Mouse (Mus musculus): ENCODE results near the gene Lefty1. TPM values are rescaled to one million over a fixed set of nuclear protein-coding genes. Genes with fewer than 3 reads are reported as not detected.
"Not testable (repeated sequence)": the region's sequence is repeated elsewhere in the genome, so short reads cannot be mapped to it uniquely, and the experiment has no call there.

Gene Lefty1
- polyA plus RNA-seq (2015; fragmentation: Nextera tagmentation; extraction: Ambion mirVana), result 0.22 and 0.23 TPM in 2 replicates

DNA sequence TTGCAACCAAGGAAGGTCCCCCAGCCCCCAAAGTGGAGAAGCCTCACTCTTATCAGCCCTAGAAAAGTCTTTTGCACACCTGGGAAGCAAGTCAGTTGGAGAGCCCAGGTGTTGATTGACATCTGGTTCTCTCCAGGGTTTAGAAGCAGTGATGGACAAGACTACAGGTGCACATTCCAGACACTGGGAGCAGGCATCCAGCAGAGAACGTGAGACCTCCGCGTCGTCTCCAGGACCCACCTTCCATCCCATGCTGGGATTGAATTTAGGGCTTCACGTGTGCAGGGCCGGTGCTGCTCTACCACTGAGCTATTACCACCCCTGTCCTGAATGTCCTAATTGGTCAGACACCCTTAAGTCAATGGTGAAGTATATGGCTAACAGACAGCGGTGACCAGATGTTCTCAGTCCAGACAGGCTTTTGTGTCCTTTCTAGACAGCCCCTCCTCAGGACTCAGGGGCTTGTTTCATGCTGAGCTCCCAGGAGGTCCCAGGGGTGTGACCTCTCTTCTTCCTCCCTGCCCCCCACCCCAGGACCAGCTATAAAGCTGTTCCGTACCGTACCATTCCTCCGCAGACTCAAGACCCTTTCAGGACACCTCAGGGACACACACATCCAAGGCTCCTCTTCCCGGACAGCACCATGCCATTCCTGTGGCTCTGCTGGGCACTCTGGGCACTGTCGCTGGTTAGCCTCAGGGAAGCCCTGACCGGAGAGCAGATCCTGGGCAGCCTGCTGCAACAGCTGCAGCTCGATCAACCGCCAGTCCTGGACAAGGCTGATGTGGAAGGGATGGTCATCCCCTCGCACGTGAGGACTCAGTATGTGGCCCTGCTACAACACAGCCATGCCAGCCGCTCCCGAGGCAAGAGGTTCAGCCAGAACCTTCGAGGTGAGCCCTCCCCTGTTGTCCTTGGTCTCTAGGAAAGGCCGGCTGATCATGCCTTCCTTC, at the start of gene Lefty1:
Gene Lefty1 (plus strand): TSS at position 556 of the 953 bp plus-strand sequence.
- Histone ChIP-seq H3K4me2 (replicated peaks) (no peak within 1 kb of the TSS), H3K27ac (replicated peaks) (no peak within 1 kb of the TSS), H3K27me3 (peaks cover 36% of the 10 kb centered on the region), H3K9me3 (no peaks in the 10 kb centered on the region), H3K9ac (replicated peaks) (no peak within 1 kb of the TSS), H3K4me3 (no peak within 1 kb of the TSS), H3K36me3 (no peaks in the 10 kb centered on the region), H3K4me1 (no peaks in the 10 kb centered on the region)
- WGBS, result 14% methylated on average over 21 of the region's 21 CpGs
- ATAC-seq (replicated peaks), result no peak

DNA sequence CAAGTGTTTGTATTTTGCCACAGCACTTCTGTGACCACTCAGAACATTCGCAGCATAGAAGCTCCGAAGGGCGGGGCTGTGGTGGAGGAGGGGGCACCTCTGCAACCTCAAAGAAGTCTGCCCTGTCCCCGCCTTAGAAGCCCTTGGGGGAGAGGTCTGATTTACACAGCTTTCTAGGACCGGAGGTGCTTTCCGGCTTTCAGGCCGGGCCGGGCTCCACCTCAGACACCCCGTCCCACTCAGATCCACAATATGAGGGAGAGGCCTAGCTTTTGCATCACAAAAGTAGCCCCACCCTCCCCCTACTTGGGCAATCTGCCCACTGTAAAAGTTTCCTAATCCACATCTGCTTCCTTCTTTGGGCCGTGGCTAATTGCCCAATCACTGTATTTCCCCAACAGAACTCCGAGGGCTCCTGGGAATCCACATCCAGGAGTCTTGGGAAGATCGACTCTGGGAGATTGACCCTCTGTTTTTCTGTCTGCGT, 46.2 kb upstream of the Lefty1 start:
- H3K27me3 ChIP-seq, result peaks cover 10% of the 10 kb centered on the region; the same call in 1 of the 2 replicates
- 4% methylated on average over 13 of the region's 13 CpGs for WGBS
- peaks cover 9% of the 10 kb centered on the region; the same call in 1 of the 2 replicates for H3K4me1 ChIP-seq
- no peaks in the 10 kb centered on the region for H3K36me3 ChIP-seq
- peak overlapping the region; percentile 12; the same call in 1 of the 2 replicates for H3K4me2 ChIP-seq (replicated peaks)
- no peak overlapping the region for H3K9ac ChIP-seq (replicated peaks)
- no peak for ATAC-seq (replicated peaks)
- H3K9me3 ChIP-seq, result no peaks in the 10 kb centered on the region
- H3K27ac ChIP-seq (replicated peaks), result no peak overlapping the region
- no peak overlapping the region for H3K4me3 ChIP-seq

DNA sequence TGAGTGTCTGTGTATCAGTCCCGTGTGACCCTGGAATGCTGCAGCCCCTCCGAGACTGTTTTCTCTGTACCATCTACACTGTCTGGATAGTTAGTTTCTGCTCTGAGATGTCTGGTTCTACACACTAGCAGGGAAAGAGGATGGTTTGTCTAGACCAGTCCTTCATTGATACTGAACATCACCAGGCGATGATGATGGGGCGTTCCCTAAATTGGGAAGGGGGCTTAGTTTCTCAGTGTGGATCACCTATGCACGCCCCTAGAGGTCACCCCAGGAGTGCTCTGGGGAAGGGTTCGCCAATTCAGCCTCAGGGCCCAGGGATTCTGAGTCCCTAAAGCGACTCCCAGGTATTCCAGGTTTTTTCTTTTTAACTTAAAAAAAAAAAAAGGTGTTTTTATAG, 45.6 kb upstream of the Lefty1 start:
- Histone ChIP-seq H3K4me3 (no peak overlapping the region), H3K4me1 (peaks cover 9% of the 10 kb centered on the region; the same call in 1 of the 2 replicates), H3K27ac (replicated peaks) (no peak overlapping the region), H3K4me2 (replicated peaks) (peak overlapping the region; percentile 12; the same call in 1 of the 2 replicates), H3K9me3 (no peaks in the 10 kb centered on the region), H3K27me3 (peaks cover 12% of the 10 kb centered on the region; the same call in 1 of the 2 replicates), H3K9ac (replicated peaks) (no peak overlapping the region), H3K36me3 (no peaks in the 10 kb centered on the region)
- no peak for ATAC-seq (replicated peaks)
- 43% methylated on average over 7 of the region's 7 CpGs for WGBS

DNA sequence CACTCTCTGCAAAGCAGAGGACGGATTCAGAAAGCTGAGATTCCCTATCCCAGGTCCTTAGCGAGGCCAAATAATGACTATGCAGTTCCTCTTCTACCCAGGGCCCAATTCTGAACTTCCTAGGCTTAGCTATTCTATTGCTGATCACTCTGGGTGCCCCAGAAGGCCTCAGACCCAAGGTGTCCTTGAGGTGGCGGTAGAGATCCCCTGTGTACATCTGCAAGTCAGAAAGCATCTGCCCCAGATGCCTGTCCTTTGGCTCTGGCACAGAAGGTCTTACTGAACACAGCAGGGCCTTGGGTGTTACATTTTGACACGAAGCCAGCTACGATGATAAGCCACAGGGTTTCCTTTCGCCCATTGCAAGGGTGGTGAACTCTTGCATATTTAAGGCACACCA, 45.0 kb upstream of the Lefty1 start:
- ATAC-seq (replicated peaks), result no peak
- H3K4me2 ChIP-seq (replicated peaks), result no peak overlapping the region
- 46% methylated on average over 6 of the region's 6 CpGs for WGBS
- H3K4me1 ChIP-seq, result peaks cover 9% of the 10 kb centered on the region; the same call in 1 of the 2 replicates
- no peak overlapping the region for H3K4me3 ChIP-seq
- no peak overlapping the region for H3K27ac ChIP-seq (replicated peaks)
- H3K9ac ChIP-seq (replicated peaks), result no peak overlapping the region
- H3K27me3 ChIP-seq, result peaks cover 12% of the 10 kb centered on the region; the same call in 1 of the 2 replicates
- no peaks in the 10 kb centered on the region for H3K36me3 ChIP-seq
- H3K9me3 ChIP-seq, result no peaks in the 10 kb centered on the region

DNA sequence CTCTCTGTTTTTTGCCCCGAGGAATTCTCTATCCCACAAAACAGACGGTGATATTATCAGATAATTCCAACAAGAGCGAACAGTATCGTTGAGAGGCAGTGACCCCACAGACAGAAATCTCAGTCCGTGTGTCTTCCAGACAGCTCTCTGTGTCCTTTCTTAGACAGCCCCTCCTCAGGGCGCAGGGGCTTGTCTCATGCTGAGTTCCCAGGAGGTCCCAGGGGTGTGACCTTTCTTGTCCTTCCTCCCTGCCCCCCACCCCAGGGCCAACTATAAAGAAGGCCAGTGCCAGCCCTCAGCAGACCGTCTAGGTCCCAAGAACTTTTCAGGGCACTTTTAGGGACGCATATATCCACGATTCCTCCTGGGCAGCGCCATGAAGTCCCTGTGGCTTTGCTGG, 42.0 kb upstream of the Lefty1 start, which contains the start of gene Lefty2:
Gene Lefty2 (plus strand): TSS at position 301 of the 400 bp plus-strand sequence.
- Histone ChIP-seq H3K4me2 (replicated peaks) (peak within 1 kb of the TSS; percentile 37; the same call in 1 of the 2 replicates), H3K4me1 (peaks cover 9% of the 10 kb centered on the region; the same call in 1 of the 2 replicates), H3K36me3 (no peaks in the 10 kb centered on the region), H3K27me3 (peaks cover 18% of the 10 kb centered on the region; the same call in 1 of the 2 replicates), H3K27ac (replicated peaks) (no peak within 1 kb of the TSS), H3K4me3 (peak within 1 kb of the TSS; percentile 26; the same call in 1 of the 2 replicates), H3K9ac (replicated peaks) (no peak within 1 kb of the TSS), H3K9me3 (no peaks in the 10 kb centered on the region)
- 67% methylated on average over 10 of the region's 10 CpGs for WGBS
- no peak for ATAC-seq (replicated peaks)

DNA sequence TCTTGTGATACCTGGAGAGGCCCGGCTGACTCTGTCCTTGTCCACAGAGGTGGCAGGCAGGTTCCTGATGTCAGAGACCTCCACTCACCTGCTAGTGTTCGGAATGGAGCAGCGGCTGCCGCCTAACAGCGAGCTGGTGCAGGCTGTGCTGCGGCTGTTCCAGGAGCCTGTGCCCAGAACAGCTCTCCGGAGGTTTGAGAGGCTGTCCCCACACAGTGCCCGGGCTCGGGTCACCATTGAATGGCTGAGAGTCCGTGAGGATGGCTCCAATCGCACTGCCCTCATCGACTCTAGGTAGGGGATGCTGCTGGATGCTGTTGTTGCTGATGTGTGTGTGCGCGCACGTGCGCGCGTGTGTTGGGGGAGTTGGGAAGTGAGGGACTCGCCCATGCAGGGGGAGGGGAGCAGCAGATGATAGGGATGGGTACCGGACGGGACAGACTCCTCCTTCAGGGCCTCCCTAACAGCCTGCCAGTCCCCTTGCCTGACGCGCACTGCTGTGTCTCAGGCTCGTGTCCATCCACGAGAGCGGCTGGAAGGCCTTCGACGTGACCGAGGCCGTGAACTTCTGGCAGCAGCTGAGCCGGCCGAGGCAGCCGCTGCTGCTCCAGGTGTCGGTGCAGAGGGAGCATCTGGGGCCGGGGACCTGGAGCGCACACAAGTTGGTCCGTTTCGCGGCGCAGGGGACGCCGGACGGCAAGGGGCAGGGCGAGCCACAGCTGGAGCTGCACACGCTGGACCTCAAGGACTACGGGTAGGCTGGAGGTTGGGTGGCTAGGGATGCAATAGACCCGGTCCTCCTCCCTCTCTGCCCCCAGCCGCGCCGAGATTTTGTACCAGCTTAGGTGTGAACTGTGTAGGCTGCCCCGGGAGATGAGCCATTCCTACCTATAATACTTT, 40.5 kb upstream of the Lefty1 start:
- not testable (repeated sequence) for H3K36me3 ChIP-seq; H3K9me3 ChIP-seq; H3K4me1 ChIP-seq; H3K27ac ChIP-seq (replicated peaks)
- peaks cover 18% of the 10 kb centered on the region; the same call in 1 of the 2 replicates for H3K27me3 ChIP-seq
- H3K4me2 ChIP-seq (replicated peaks), result peak overlapping the region; percentile 37
- 0 out of 2 replicates have a peak, but pooled peaks have one; percentile 46 for ATAC-seq (replicated peaks)
- peak overlapping the region; percentile 30; the same call in 1 of the 2 replicates for H3K9ac ChIP-seq (replicated peaks)
- 4% methylated on average over 51 of the region's 51 CpGs for WGBS
- peak overlapping the region; percentile 26 for H3K4me3 ChIP-seq

DNA sequence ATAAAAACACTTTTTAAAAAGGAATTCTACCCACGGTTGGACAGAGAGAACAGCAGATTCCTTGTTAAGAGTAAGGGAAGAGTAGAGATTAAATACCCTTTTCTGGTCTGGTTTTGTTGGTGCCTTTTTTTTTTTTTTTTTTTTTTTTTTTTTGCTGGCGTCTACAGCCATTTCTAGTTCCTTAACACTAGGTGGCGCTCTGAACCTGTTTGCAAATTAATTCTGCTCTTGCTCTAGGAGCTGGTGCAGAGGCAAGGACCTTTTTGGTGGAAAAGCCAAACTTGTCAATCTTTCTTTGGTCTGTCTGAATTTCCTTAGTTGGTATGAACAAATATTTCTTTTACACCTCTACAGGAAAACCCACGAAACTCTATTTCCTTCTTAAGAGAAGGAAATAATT, 33.7 kb upstream of the Lefty1 start:
- H3K27ac ChIP-seq (replicated peaks), result no peak overlapping the region
- no peak overlapping the region for H3K9ac ChIP-seq (replicated peaks)
- no peaks in the 10 kb centered on the region for H3K27me3 ChIP-seq
- no peaks in the 10 kb centered on the region for H3K9me3 ChIP-seq
- no peak overlapping the region for H3K4me3 ChIP-seq
- ATAC-seq (replicated peaks), result no peak
- no peaks in the 10 kb centered on the region; the same call in 1 of the 2 replicates for H3K36me3 ChIP-seq
- peaks cover 18% of the 10 kb centered on the region for H3K4me1 ChIP-seq
- H3K4me2 ChIP-seq (replicated peaks), result no peak overlapping the region
- WGBS, result 3% methylated on average over 4 of the region's 4 CpGs

DNA sequence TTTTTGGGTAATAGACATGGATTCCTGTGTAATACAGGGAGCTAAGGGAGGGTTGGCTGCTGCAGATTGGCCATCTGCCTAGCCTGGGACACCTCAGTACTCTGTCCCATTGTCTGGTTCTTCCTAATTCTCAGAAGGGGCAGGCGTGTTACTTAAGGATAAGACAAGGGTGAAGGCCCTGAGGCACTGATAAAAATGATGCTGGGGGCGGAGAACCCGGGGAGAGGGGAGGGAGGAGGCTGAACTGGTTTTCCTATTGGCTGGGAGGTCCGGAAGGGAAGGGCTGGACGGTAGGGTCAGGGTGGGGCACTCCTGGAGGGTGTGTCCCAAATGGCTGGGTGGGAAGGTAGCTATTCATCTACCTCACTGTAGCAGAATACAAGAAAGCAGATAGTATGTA, 31.9 kb upstream of the Lefty1 start:
- Histone ChIP-seq H3K9ac (replicated peaks) (no peak overlapping the region), H3K27me3 (no peaks in the 10 kb centered on the region), H3K4me1 (peaks cover 19% of the 10 kb centered on the region), H3K27ac (replicated peaks) (no peak overlapping the region), H3K4me3 (no peak overlapping the region), H3K9me3 (no peaks in the 10 kb centered on the region), H3K4me2 (replicated peaks) (no peak overlapping the region), H3K36me3 (peaks cover 15% of the 10 kb centered on the region)
- 35% methylated on average over 5 of the region's 5 CpGs for WGBS
- ATAC-seq (replicated peaks), result no peak

DNA sequence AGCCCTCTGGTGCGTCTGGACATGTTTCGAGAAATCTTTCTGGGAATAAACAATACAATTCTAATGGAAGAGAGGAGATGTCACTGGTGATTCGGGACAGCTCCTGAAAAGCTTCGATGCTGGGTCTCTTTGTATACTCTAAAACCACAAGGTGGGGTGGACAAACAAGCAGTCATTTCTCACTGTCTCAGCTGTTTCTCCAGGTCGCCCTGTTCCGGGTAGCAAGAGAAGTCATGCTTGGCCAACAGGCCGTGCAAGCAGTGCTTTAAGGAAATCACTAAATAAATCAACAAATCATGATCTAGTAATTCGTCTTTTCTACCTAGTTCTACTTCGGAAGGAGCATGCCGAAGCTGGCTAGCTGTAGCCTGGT, 31.2 kb upstream of the Lefty1 start:
- 37% methylated on average over 10 of the region's 10 CpGs for WGBS
- no peaks in the 10 kb centered on the region for H3K27me3 ChIP-seq
- H3K36me3 ChIP-seq, result peaks cover 22% of the 10 kb centered on the region
- H3K9me3 ChIP-seq, result no peaks in the 10 kb centered on the region
- H3K27ac ChIP-seq (replicated peaks), result peak overlapping the region; percentile 56
- ATAC-seq (replicated peaks), result no peak
- H3K4me3 ChIP-seq, result peak overlapping the region; percentile 58
- H3K9ac ChIP-seq (replicated peaks), result peak overlapping the region; percentile 32
- peaks cover 19% of the 10 kb centered on the region for H3K4me1 ChIP-seq
- H3K4me2 ChIP-seq (replicated peaks), result peak overlapping the region; percentile 92

DNA sequence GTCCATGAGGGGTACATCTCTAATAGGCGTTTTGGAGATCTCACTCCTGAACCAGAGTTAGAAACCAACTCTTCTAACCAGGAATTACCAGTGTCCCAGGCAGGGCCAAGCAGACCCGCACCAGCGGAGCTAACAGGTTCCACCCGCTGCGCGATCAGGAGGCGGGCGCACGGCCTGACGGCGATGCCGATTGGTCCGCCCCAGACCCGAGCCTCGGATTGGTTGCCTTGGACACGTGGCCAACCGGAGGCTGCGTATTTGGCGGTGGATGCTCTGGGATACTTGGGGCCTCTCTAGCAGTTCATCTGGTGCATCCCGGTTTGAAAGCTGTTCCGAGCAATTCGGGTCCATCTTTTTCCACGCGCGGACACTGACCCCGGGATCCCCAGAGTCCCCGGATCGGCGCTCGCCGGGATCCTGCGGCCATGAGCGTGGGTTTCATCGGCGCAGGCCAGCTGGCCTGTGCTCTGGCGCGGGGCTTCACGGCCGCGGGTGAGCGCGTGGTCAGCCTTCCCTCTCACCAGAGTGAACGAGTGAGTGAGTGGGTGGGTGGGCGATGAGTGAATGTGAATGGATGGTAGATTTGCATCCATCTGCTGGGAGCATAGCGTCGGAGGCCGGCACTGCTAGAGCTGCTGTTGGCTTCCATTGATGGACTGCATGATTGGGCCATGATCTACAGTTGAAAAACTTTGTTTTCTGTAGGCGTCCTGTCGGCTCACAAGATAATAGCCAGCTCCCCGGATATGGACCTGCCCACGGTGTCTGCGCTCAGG, 30.6 kb upstream of the Lefty1 start, which contains the start of gene Pycr2:
Gene Pycr2 (plus strand): TSS at position 255 of the 776 bp plus-strand sequence.
- peak; percentile 99 for ATAC-seq (replicated peaks)
- peak within 1 kb of the TSS; percentile 58 for H3K4me3 ChIP-seq
- H3K9me3 ChIP-seq, result no peaks in the 10 kb centered on the region
- peaks cover 25% of the 10 kb centered on the region for H3K36me3 ChIP-seq
- peak within 1 kb of the TSS; percentile 81 for H3K9ac ChIP-seq (replicated peaks)
- H3K4me1 ChIP-seq, result peaks cover 19% of the 10 kb centered on the region
- no peaks in the 10 kb centered on the region for H3K27me3 ChIP-seq
- peak within 1 kb of the TSS; percentile 92 for H3K4me2 ChIP-seq (replicated peaks)
- H3K27ac ChIP-seq (replicated peaks), result peak within 1 kb of the TSS; percentile 75
- WGBS, result under 1% methylated on average over 52 of the region's 52 CpGs

DNA sequence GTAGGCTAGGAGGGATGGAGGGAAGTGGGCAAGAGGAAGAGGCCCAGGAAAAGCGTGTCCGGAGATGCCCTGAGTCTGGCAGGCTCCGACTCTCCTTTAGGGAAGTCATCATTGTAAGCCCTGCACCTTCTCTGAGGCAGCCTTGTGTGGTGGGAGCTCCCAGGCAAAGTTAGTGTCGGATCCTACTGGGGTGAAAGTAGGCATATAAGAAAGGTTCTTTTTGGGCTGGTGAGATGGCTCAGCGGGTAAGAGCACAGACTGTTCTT, 30.1 kb upstream of the Lefty1 start:
- H3K36me3 ChIP-seq, result peaks cover 25% of the 10 kb centered on the region
- H3K27ac ChIP-seq (replicated peaks), result peak overlapping the region; percentile 75
- H3K4me3 ChIP-seq, result peak overlapping the region; percentile 58
- H3K9me3 ChIP-seq, result no peaks in the 10 kb centered on the region
- no peaks in the 10 kb centered on the region for H3K27me3 ChIP-seq
- peak overlapping the region; percentile 92 for H3K4me2 ChIP-seq (replicated peaks)
- H3K9ac ChIP-seq (replicated peaks), result peak overlapping the region; percentile 81
- no peak; the same call in none of the 2 replicates for ATAC-seq (replicated peaks)
- 2% methylated on average over 5 of the region's 5 CpGs for WGBS
- H3K4me1 ChIP-seq, result peaks cover 19% of the 10 kb centered on the region

Data from forebrain, embryonic 15.5 days (tissue).